Mouse (Mus musculus) cerebellum, adult 18-20 months (tissue): ENCODE data around the gene BC049730.
"Not testable (repeated sequence)": the region's sequence is repeated elsewhere in the genome, so short reads cannot be mapped to it uniquely, and the experiment has no call there.

Source experiments
- DNase-seq, 2 experiments: peaks; one replicate each; pipeline ENCODE4 v3.0.0; 2021

The BC049730 gene

GRCm38 (mm10) chr7:24708832-24709292 is at the start of gene BC049730:
Gene BC049730 (plus strand): TSS chr7:24709242.
- DNase-seq: no peak

- no peak for DNase-seq
Observed at GRCm38 (mm10) chr7:24659737-24660357, 49.2 kb upstream of the BC049730 start.

GRCm38 (mm10) chr7:24661118-24661904 is 47.7 kb upstream of the BC049730 start:
- no peak for DNase-seq

- peak; percentile 42 to 64 for DNase-seq
Observed at GRCm38 (mm10) chr7:24662575-24662974, 46.5 kb upstream of the BC049730 start.

GRCm38 (mm10) chr7:24664301-24664700 is 44.7 kb upstream of the BC049730 start:
- no peak for DNase-seq

- no peak for DNase-seq
Observed at GRCm38 (mm10) chr7:24664959-24665358, 44.1 kb upstream of the BC049730 start.

- no peak for DNase-seq
Observed at GRCm38 (mm10) chr7:24671944-24672439, 37.0 kb upstream of the BC049730 start.

GRCm38 (mm10) chr7:24676575-24676974 is 32.5 kb upstream of the BC049730 start, which contains the start of gene Tex101:
Gene Tex101 (minus strand): TSS chr7:24676675.
- no peak for DNase-seq

GRCm38 (mm10) chr7:24684121-24684520 is 24.9 kb upstream of the BC049730 start:
- DNase-seq: not testable (repeated sequence)

- DNase-seq: not testable (repeated sequence)
Observed at GRCm38 (mm10) chr7:24687519-24687918, 21.5 kb upstream of the BC049730 start.

GRCm38 (mm10) chr7:24692693-24693092 is 16.3 kb upstream of the BC049730 start:
- DNase-seq: not testable (repeated sequence)

GRCm38 (mm10) chr7:24697891-24698290 is 11.2 kb upstream of the BC049730 start:
- DNase-seq: not testable (repeated sequence)

GRCm38 (mm10) chr7:24702841-24703240 is 6.2 kb upstream of the BC049730 start:
- not testable (repeated sequence) for DNase-seq

GRCm38 (mm10) chr7:24715039-24715438 is 6.0 kb downstream of the BC049730 start:
- no peak for DNase-seq

- DNase-seq: not testable (repeated sequence)
Observed at GRCm38 (mm10) chr7:24726808-24727207, 17.8 kb downstream of the BC049730 start, which contains the start of gene Gm4763. Gene Gm4763 (minus strand): TSS chr7:24726908.

- DNase-seq: no peak
Observed at GRCm38 (mm10) chr7:24735970-24736670, 27.1 kb downstream of the BC049730 start.

- DNase-seq: no peak
Observed at GRCm38 (mm10) chr7:24750695-24751094, 41.7 kb downstream of the BC049730 start.

- DNase-seq: no peak
Observed at GRCm38 (mm10) chr7:24751610-24752009, 42.6 kb downstream of the BC049730 start.

GRCm38 (mm10) chr7:24753476-24753875 is 44.4 kb downstream of the BC049730 start:
- DNase-seq: no peak

GRCm38 (mm10) chr7:24758520-24758919 is 49.5 kb downstream of the BC049730 start:
- no peak for DNase-seq

- no peak for DNase-seq
Observed at GRCm38 (mm10) chr7:24760211-24760610, 51.2 kb downstream of the BC049730 start, which contains the start of gene Cd177. Gene Cd177 (minus strand): TSS chr7:24760311.

- no peak for DNase-seq
Observed at GRCm38 (mm10) chr7:24761161-24761560, 52.1 kb downstream of the BC049730 start.

- DNase-seq: no peak
Observed at GRCm38 (mm10) chr7:24762574-24762973, 53.5 kb downstream of the BC049730 start.
